Mouse (Mus musculus): ENCODE results near the gene Tbx5. TPM values are rescaled to one million over a fixed set of nuclear protein-coding genes. Genes with fewer than 3 reads are reported as not detected.

The Tbx5 gene
- total and polyA plus RNA-seq, 2 experiments from 2014 or later: 17.3 to 31.1 TPM

GRCm38 (mm10) chr5:119839616-119840368 lies 7.3 kb downstream of the Tbx5 start:
- Histone ChIP-seq H3K27me3 (ENCODE audit: control insufficient read depth, insufficient read depth, low read length) (peaks cover 42% of the 10 kb centered on the region), H3K36me3 (replicated peaks; ENCODE audit: control insufficient read depth, insufficient read depth, low read length) (peaks cover 16% of the 10 kb centered on the region; the same call in 1 of the 2 replicates), H3K4me1 (ENCODE audit: control insufficient read depth, insufficient read depth) (peaks cover 19% of the 10 kb centered on the region), H3K9me3 (replicated peaks; ENCODE audit: control insufficient read depth, low read length) (no peaks in the 10 kb centered on the region), H3K4me2 (ENCODE audit: low read depth, low read length) (peak overlapping the region; percentile 75), H3K4me3 (ENCODE audit: low read depth, low read length) (peak overlapping the region; percentile 64), H3K27ac (ENCODE audit: low read depth) (peak overlapping the region; percentile 56), H3K9ac (replicated peaks; ENCODE audit: low read depth, low read length) (peak overlapping the region; percentile 65)
- ATAC-seq (ENCODE audit: insufficient read depth, low read depth) (no peak), DNase-seq (ENCODE audit: low spot score) (no peak)
- 7% methylated on average over 34 of the region's 34 CpGs for WGBS
- TF ChIP-seq EP300 (IDR thresholded peaks at IDR 0.05; ENCODE audit: low read depth) (no peak), CTCF (IDR thresholded peaks at IDR 0.05; ENCODE audit: low read depth) (no peak)

- Histone ChIP-seq H3K27me3 (ENCODE audit: control insufficient read depth, insufficient read depth, low read length) (peaks cover 36% of the 10 kb centered on the region), H3K9me3 (replicated peaks; ENCODE audit: control insufficient read depth, low read length) (no peaks in the 10 kb centered on the region), H3K4me2 (ENCODE audit: low read depth, low read length) (peak overlapping the region; percentile 75), H3K9ac (replicated peaks; ENCODE audit: low read depth, low read length) (0 out of 2 replicates have a peak overlapping the region, but pooled peaks have one; percentile 65), H3K36me3 (replicated peaks; ENCODE audit: control insufficient read depth, insufficient read depth, low read length) (peaks cover 16% of the 10 kb centered on the region; the same call in 1 of the 2 replicates), H3K27ac (ENCODE audit: low read depth) (peak overlapping the region; percentile 56), H3K4me3 (ENCODE audit: low read depth, low read length) (peak overlapping the region; percentile 64), H3K4me1 (ENCODE audit: control insufficient read depth, insufficient read depth) (peaks cover 23% of the 10 kb centered on the region)
- no peak for DNase-seq (ENCODE audit: low spot score)
- TF ChIP-seq EP300 (IDR thresholded peaks at IDR 0.05; ENCODE audit: low read depth) (no peak), CTCF (IDR thresholded peaks at IDR 0.05; ENCODE audit: low read depth) (no peak)
- ATAC-seq (ENCODE audit: insufficient read depth, low read depth): no peak
- 21% methylated on average over 7 of the region's 7 CpGs for WGBS
Measured at GRCm38 (mm10) chr5:119840404-119840803, 7.9 kb downstream of the Tbx5 start.

DNA sequence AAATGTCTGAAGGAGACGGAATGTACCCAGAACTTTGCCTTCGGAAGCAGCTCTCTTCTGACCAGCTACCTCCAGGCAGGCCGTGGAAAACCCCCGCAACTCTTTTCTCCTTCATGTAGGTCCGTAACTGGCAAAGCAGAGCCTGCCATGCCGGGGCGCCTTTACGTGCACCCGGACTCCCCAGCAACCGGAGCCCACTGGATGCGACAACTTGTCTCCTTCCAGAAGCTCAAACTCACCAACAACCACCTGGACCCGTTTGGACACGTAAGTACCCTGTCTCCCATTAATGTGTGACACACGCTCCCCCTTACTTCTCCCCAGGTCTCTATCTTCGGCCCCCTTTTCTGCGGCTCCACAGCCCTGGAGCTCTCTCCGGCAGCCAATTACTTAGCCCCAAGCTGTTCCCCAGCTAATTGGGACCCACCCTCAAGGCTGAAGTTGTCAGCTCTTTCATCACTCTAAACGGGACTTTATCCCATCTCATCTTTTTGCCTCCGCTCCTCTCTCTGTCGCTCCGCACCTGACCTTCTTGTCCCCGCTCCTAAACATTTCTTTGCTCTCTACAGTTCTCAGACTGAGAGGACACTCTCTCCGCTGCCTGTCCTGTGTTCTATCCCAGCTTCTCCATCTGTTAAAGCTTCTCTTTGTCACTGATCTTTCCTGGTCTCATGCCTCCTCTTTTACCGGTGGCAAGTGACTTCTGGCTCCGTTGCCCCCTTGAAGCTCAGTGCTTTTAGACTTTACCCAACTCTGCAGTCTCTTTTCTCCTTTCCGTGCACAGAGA lies 9.4 kb downstream of the Tbx5 start:
- DNase-seq (ENCODE audit: low spot score) (no peak), ATAC-seq (ENCODE audit: insufficient read depth, low read depth) (no peak)
- H3K9ac ChIP-seq (replicated peaks; ENCODE audit: low read depth, low read length): no peak overlapping the region
- peak overlapping the region; percentile 25 for H3K27ac ChIP-seq (ENCODE audit: low read depth)
- 50% methylated on average over 26 of the region's 26 CpGs for WGBS
- H3K27me3 ChIP-seq (ENCODE audit: control insufficient read depth, insufficient read depth, low read length): peaks cover 33% of the 10 kb centered on the region
- no peak overlapping the region for H3K4me3 ChIP-seq (ENCODE audit: low read depth, low read length)
- peaks cover 16% of the 10 kb centered on the region for H3K36me3 ChIP-seq (replicated peaks; ENCODE audit: control insufficient read depth, insufficient read depth, low read length)
- no peak for TF ChIP-seq EP300 (IDR thresholded peaks at IDR 0.05; ENCODE audit: low read depth)
- no peak for TF ChIP-seq CTCF (IDR thresholded peaks at IDR 0.05; ENCODE audit: low read depth)
- H3K4me1 ChIP-seq (ENCODE audit: control insufficient read depth, insufficient read depth): peaks cover 23% of the 10 kb centered on the region
- H3K9me3 ChIP-seq (replicated peaks; ENCODE audit: control insufficient read depth, low read length): no peaks in the 10 kb centered on the region
- peak overlapping the region; percentile 15; the same call in 1 of the 2 replicates for H3K4me2 ChIP-seq (ENCODE audit: low read depth, low read length)

DNA sequence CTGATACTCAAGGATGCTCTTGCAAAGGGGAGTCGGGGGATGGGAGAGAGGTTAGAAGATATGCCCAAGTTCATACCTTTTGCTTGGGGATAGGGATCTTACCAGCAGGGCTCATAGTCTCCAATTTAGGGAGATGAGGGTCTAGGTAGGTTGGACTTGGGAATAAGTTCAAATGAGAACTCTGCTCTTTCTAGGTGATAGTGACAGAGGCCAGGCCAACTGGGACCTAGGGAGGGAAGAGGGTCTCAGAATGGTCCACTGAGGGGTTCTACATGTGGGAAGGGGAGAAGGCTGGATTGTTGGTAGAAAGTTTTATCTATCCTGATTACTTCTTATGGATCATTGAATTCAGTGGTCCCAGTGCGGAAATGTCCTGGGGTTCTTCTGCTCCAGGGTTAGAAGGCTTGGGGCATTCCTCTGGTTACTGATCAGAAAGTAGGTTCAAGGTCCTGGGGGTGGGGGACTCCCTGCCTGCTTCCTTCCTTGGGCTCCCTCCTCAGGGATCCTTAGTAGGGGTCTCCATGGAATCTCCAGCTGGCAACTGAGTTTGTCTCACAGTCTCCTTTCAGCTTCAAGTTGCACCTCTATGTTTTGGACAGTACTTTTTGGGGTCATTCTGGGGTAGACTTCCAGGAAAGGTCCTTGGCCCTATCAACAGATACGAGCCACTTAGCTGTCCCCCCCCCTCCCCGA lies 10.4 kb downstream of the Tbx5 start:
- H3K36me3 ChIP-seq (replicated peaks; ENCODE audit: control insufficient read depth, insufficient read depth, low read length): peaks cover 16% of the 10 kb centered on the region
- H3K9ac ChIP-seq (replicated peaks; ENCODE audit: low read depth, low read length): no peak overlapping the region
- TF ChIP-seq EP300 (IDR thresholded peaks at IDR 0.05; ENCODE audit: low read depth) (no peak), CTCF (IDR thresholded peaks at IDR 0.05; ENCODE audit: low read depth) (no peak)
- H3K4me1 ChIP-seq (ENCODE audit: control insufficient read depth, insufficient read depth): peaks cover 23% of the 10 kb centered on the region
- H3K27ac ChIP-seq (ENCODE audit: low read depth): no peak overlapping the region
- no peak for DNase-seq (ENCODE audit: low spot score)
- 46% methylated on average over 4 of the region's 4 CpGs for WGBS
- H3K27me3 ChIP-seq (ENCODE audit: control insufficient read depth, insufficient read depth, low read length): peaks cover 28% of the 10 kb centered on the region
- no peak overlapping the region for H3K4me2 ChIP-seq (ENCODE audit: low read depth, low read length)
- no peaks in the 10 kb centered on the region for H3K9me3 ChIP-seq (replicated peaks; ENCODE audit: control insufficient read depth, low read length)
- no peak for ATAC-seq (ENCODE audit: insufficient read depth, low read depth)
- no peak overlapping the region for H3K4me3 ChIP-seq (ENCODE audit: low read depth, low read length)

- no peak for DNase-seq (ENCODE audit: low spot score)
- TF ChIP-seq EP300 (IDR thresholded peaks at IDR 0.05; ENCODE audit: low read depth) (no peak), CTCF (IDR thresholded peaks at IDR 0.05; ENCODE audit: low read depth) (no peak)
- H3K9me3 ChIP-seq (replicated peaks; ENCODE audit: control insufficient read depth, low read length): no peaks in the 10 kb centered on the region
- H3K9ac ChIP-seq (replicated peaks; ENCODE audit: low read depth, low read length): no peak overlapping the region
- 25% methylated on average over 8 of the region's 8 CpGs for WGBS
- H3K36me3 ChIP-seq (replicated peaks; ENCODE audit: control insufficient read depth, insufficient read depth, low read length): peaks cover 16% of the 10 kb centered on the region
- H3K4me1 ChIP-seq (ENCODE audit: control insufficient read depth, insufficient read depth): peaks cover 23% of the 10 kb centered on the region
- H3K4me3 ChIP-seq (ENCODE audit: low read depth, low read length): no peak overlapping the region
- ATAC-seq (ENCODE audit: insufficient read depth, low read depth): no peak
- H3K4me2 ChIP-seq (ENCODE audit: low read depth, low read length): no peak overlapping the region
- no peak overlapping the region for H3K27ac ChIP-seq (ENCODE audit: low read depth)
- H3K27me3 ChIP-seq (ENCODE audit: control insufficient read depth, insufficient read depth, low read length): peaks cover 24% of the 10 kb centered on the region
Measured at GRCm38 (mm10) chr5:119843394-119843777, 10.9 kb downstream of the Tbx5 start.
